Mouse (Mus musculus) MEL (cell line): ENCODE data around the gene Mospd3. TPM values are rescaled to one million over a fixed set of nuclear protein-coding genes. Genes with fewer than 3 reads are reported as not detected.
A peak's percentile ranks its signal among the peaks of the same experiment; 100 is the strongest.

Experiments
- DNase-seq: peaks from one replicate; pipeline ENCODE4 v3.0.0; 2011; ENCODE audit warnings: low read depth, low spot score
- H3K27ac ChIP-seq: 2 replicates; pipeline ENCODE4 v1.5.1; 2012; ENCODE audit warnings: low read depth, mild to moderate bottlenecking, control low read depth, low read length, moderate library complexity; ENCODE audit not compliant: control insufficient read depth
- H3K27me3 ChIP-seq, 2 experiments: fragments of 150-350 bp in 1 of 2; sonication (generic) in 1 of 2; 2 replicates each; pipeline ENCODE4 v1.6.1; 2012; ENCODE audit warnings: low read length in 2 of 2, mild to moderate bottlenecking in 2 of 2, improper control_type of control experiment in 1 of 2, moderate library complexity in 1 of 2; ENCODE audit not compliant: insufficient read depth in 2 of 2, control insufficient read depth in 1 of 2
- H3K36me3 ChIP-seq, 2 experiments: 2 replicates each; pipeline ENCODE4 v1.6.1; 2012 to 2014; ENCODE audit warnings: low read length in 2 of 2, improper control_type of control experiment in 1 of 2, inconsistent platforms in 1 of 2, mild to moderate bottlenecking in 1 of 2; ENCODE audit not compliant: insufficient read depth in 2 of 2, control insufficient read depth in 1 of 2
- H3K4me1 ChIP-seq, 2 experiments: fragments of 150-350 bp in 1 of 2; sonication (generic) in 1 of 2; 2 replicates each; pipeline ENCODE4 v1.6.1; 2012; ENCODE audit warnings: low read length in 2 of 2, improper control_type of control experiment in 1 of 2, mild to moderate bottlenecking in 1 of 2; ENCODE audit not compliant: insufficient read depth in 2 of 2, control insufficient read depth in 1 of 2
- H3K4me3 ChIP-seq, 2 experiments: fragments of 150-350 bp in 1 of 2; sonication (generic) in 1 of 2; 2 replicates each; pipeline ENCODE4 v1.5.1; 2012; ENCODE audit warnings: low read depth in 2 of 2, low read length in 2 of 2, mild to moderate bottlenecking in 2 of 2, moderate library complexity in 2 of 2, control low read depth in 1 of 2, improper control_type of control experiment in 1 of 2; ENCODE audit not compliant: control insufficient read depth in 1 of 2, insufficient read depth in 1 of 2
- H3K79me2 ChIP-seq: 2 replicates; pipeline ENCODE4 v1.6.1; 2012; ENCODE audit warnings: mild to moderate bottlenecking, low read length, moderate library complexity; ENCODE audit not compliant: control insufficient read depth, poor library complexity, insufficient read depth
- H3K9ac ChIP-seq: 2 replicates; pipeline ENCODE4 v1.6.1; 2012; ENCODE audit warnings: low read depth, mild to moderate bottlenecking, control low read depth, low read length, moderate library complexity; ENCODE audit not compliant: control insufficient read depth, poor library complexity, severe bottlenecking
- H3K9me3 ChIP-seq: fragments of 150-350 bp; sonication (generic); replicated peaks from 2 replicates; pipeline ENCODE4 v1.6.1; 2012; ENCODE audit warnings: mild to moderate bottlenecking, low read length, improper control_type of control experiment, moderate library complexity; ENCODE audit not compliant: insufficient read depth
- BHLHE40 ChIP-seq: IDR thresholded peaks from 2 replicates; pipeline ENCODE4 v1.6.1; 2012; ENCODE audit warnings: low read depth, mild to moderate bottlenecking, inconsistent platforms, low read length, improper control_type of control experiment, borderline replicate concordance
- CHD1 ChIP-seq: IDR thresholded peaks from 2 replicates; pipeline ENCODE4 v1.6.1; 2012; ENCODE audit warnings: low read depth, mild to moderate bottlenecking, inconsistent platforms, low read length, improper control_type of control experiment
- E2F4 ChIP-seq: IDR thresholded peaks from 2 replicates; pipeline ENCODE4 v1.6.1; 2011; ENCODE audit warnings: low read depth, low read length, improper control_type of control experiment, borderline replicate concordance
- ELF1 ChIP-seq: IDR thresholded peaks from 2 replicates; pipeline ENCODE4 v1.6.1; 2014; ENCODE audit warnings: low read depth, mild to moderate bottlenecking, inconsistent platforms, low read length, improper control_type of control experiment, moderate library complexity
- EP300 ChIP-seq, 2 experiments: IDR thresholded peaks; 2 replicates each; pipeline ENCODE4 v1.6.1; 2011; ENCODE audit warnings: improper control_type of control experiment in 2 of 2, low read length in 2 of 2, low read depth in 1 of 2, mild to moderate bottlenecking in 1 of 2
- ETS1 ChIP-seq: IDR thresholded peaks from 2 replicates; pipeline ENCODE4 v1.6.1; 2012; ENCODE audit warnings: low read depth, mild to moderate bottlenecking, inconsistent platforms, low read length, improper control_type of control experiment, moderate library complexity
- GABPA ChIP-seq: IDR thresholded peaks from 2 replicates; pipeline ENCODE4 v1.6.1; 2012; ENCODE audit warnings: low read depth, mild to moderate bottlenecking, inconsistent platforms, low read length, improper control_type of control experiment, moderate library complexity
- JUND ChIP-seq: IDR thresholded peaks from 2 replicates; pipeline ENCODE4 v1.6.1; 2011; ENCODE audit warnings: low read depth, mild to moderate bottlenecking, improper control_type of control experiment, low read length
- KAT2A ChIP-seq: conservative IDR thresholded peaks from 2 replicates; pipeline ENCODE4 v1.6.1; 2012; ENCODE audit warnings: low read depth, low read length, improper control_type of control experiment, inconsistent platforms
- MAFK ChIP-seq: IDR thresholded peaks from 2 replicates; pipeline ENCODE4 v1.6.1; 2011; ENCODE audit warnings: low read depth, mild to moderate bottlenecking, low read length, improper control_type of control experiment, borderline replicate concordance
- MAX ChIP-seq: IDR thresholded peaks from 2 replicates; pipeline ENCODE4 v1.6.1; 2011; ENCODE audit warnings: low read length, improper control_type of control experiment
- MAZ ChIP-seq: IDR thresholded peaks from 2 replicates; pipeline ENCODE4 v1.6.1; 2012; ENCODE audit warnings: low read depth, mild to moderate bottlenecking, inconsistent platforms, low read length, improper control_type of control experiment
- MEF2A ChIP-seq: IDR thresholded peaks from 2 replicates; pipeline ENCODE4 v1.6.1; 2014; ENCODE audit warnings: low read depth, mild to moderate bottlenecking, inconsistent platforms, low read length, improper control_type of control experiment; ENCODE audit not compliant: poor library complexity, insufficient replicate concordance, severe bottlenecking; ENCODE audit errors: extremely low read depth
- MXI1 ChIP-seq: IDR thresholded peaks from 2 replicates; pipeline ENCODE4 v1.6.1; 2011; ENCODE audit warnings: mild to moderate bottlenecking, low read depth, low read length, improper control_type of control experiment
- MYB ChIP-seq: IDR thresholded peaks from 2 replicates; pipeline ENCODE4 v1.6.1; 2011; ENCODE audit warnings: mild to moderate bottlenecking, low read depth, low read length, improper control_type of control experiment
- MYC ChIP-seq: IDR thresholded peaks from 2 replicates; pipeline ENCODE4 v1.6.1; 2011; ENCODE audit warnings: low read depth, mild to moderate bottlenecking, low read length, improper control_type of control experiment, moderate library complexity
- NELFE ChIP-seq: IDR thresholded peaks from 2 replicates; pipeline ENCODE4 v1.6.1; 2011; ENCODE audit warnings: low read depth, low read length, improper control_type of control experiment
- NRF1 ChIP-seq: IDR thresholded peaks from 2 replicates; pipeline ENCODE4 v1.6.1; 2014; ENCODE audit warnings: low read depth, mild to moderate bottlenecking, inconsistent platforms, low read length, improper control_type of control experiment, moderate library complexity; ENCODE audit not compliant: poor library complexity, insufficient read depth, severe bottlenecking
- POLR2A ChIP-seq, 2 experiments: IDR thresholded peaks; 2 replicates each; pipeline ENCODE4 v1.6.1; 2011 to 2012; ENCODE audit warnings: low read length in 2 of 2, mild to moderate bottlenecking in 2 of 2, control low read depth in 1 of 2, improper control_type of control experiment in 1 of 2, low read depth in 1 of 2, moderate library complexity in 1 of 2; ENCODE audit not compliant: control insufficient read depth in 1 of 2, insufficient read depth in 1 of 2, poor library complexity in 1 of 2
- POLR2AphosphoS2 ChIP-seq: IDR thresholded peaks from 2 replicates; pipeline ENCODE4 v1.6.1; 2011; ENCODE audit warnings: low read length, improper control_type of control experiment
- POLR2AphosphoS5 ChIP-seq: IDR thresholded peaks from 2 replicates; pipeline ENCODE4 v1.6.1; 2012; ENCODE audit warnings: low read depth, borderline replicate concordance, mild to moderate bottlenecking, inconsistent platforms, low read length, moderate library complexity, mixed read lengths
- RCOR1 ChIP-seq: IDR thresholded peaks from 2 replicates; pipeline ENCODE4 v1.6.1; 2012; ENCODE audit warnings: low read depth, mild to moderate bottlenecking, inconsistent platforms, low read length, improper control_type of control experiment
- SMC3 ChIP-seq: IDR thresholded peaks from 2 replicates; pipeline ENCODE4 v1.6.1; 2011; ENCODE audit warnings: low read depth, low read length, improper control_type of control experiment
- TAL1 ChIP-seq: IDR thresholded peaks from 2 replicates; pipeline ENCODE4 v1.6.1; 2012; ENCODE audit warnings: mild to moderate bottlenecking, inconsistent platforms, low read length, moderate library complexity, mixed read lengths
- TBP ChIP-seq: IDR thresholded peaks from 2 replicates; pipeline ENCODE4 v1.8.0; 2011; ENCODE audit warnings: low read depth, low read length, improper control_type of control experiment
- TCF12 ChIP-seq: IDR thresholded peaks from 2 replicates; pipeline ENCODE4 v1.6.1; 2014; ENCODE audit warnings: low read depth, mild to moderate bottlenecking, inconsistent platforms, low read length, improper control_type of control experiment, moderate library complexity
- UBTF ChIP-seq: IDR thresholded peaks from 2 replicates; pipeline ENCODE4 v1.6.1; 2012; ENCODE audit warnings: low read depth, mild to moderate bottlenecking, inconsistent platforms, low read length, improper control_type of control experiment, moderate library complexity, borderline replicate concordance; ENCODE audit not compliant: insufficient read depth
- USF2 ChIP-seq, 2 experiments: IDR thresholded peaks; 2 replicates each; pipeline ENCODE4 v1.6.1; 2011 to 2012; ENCODE audit warnings: improper control_type of control experiment in 2 of 2, low read length in 2 of 2, borderline replicate concordance in 1 of 2, inconsistent platforms in 1 of 2, low read depth in 1 of 2, mild to moderate bottlenecking in 1 of 2; ENCODE audit not compliant: insufficient read depth in 1 of 2
- ZC3H11A ChIP-seq: IDR thresholded peaks from 2 replicates; pipeline ENCODE4 v1.6.1; 2012; ENCODE audit warnings: low read depth, mild to moderate bottlenecking, inconsistent platforms, low read length, improper control_type of control experiment
- ZKSCAN1 ChIP-seq: IDR thresholded peaks from 2 replicates; pipeline ENCODE4 v1.6.1; 2012; ENCODE audit warnings: low read depth, mild to moderate bottlenecking, inconsistent platforms, low read length, improper control_type of control experiment, moderate library complexity
- ZMIZ1 ChIP-seq: IDR thresholded peaks from 2 replicates; pipeline ENCODE4 v1.6.1; 2012; ENCODE audit warnings: low read depth, mild to moderate bottlenecking, inconsistent platforms, low read length, improper control_type of control experiment, moderate library complexity
- polyA plus RNA-seq, 2 experiments: library from polyadenylated mRNA; stranded (reverse) in 1 of 2; unstranded in 1 of 2; fragments of >175 nt in 1 of 2; fragments of >200 nt in 1 of 2; gene quantifications; 2 replicates each; pipeline versions ENCODE4 v1.2.1 to v1.2.4; 2012; ENCODE audit warnings: low replicate concordance in 2 of 2, low read depth in 1 of 2; ENCODE audit not compliant: insufficient read length in 2 of 2, insufficient read depth in 1 of 2, missing spikeins in 1 of 2
- total RNA-seq: library from RNA; depleted of rRNA; stranded (reverse); fragments of 300-350 nt; gene quantifications from 2 replicates; pipeline ENCODE4 v1.2.3, GENCODE M21; 2012

Mospd3 gene
- total and polyA plus RNA-seq, 3 experiments, result 12.4 to 144 TPM; not detected in 1

DNA sequence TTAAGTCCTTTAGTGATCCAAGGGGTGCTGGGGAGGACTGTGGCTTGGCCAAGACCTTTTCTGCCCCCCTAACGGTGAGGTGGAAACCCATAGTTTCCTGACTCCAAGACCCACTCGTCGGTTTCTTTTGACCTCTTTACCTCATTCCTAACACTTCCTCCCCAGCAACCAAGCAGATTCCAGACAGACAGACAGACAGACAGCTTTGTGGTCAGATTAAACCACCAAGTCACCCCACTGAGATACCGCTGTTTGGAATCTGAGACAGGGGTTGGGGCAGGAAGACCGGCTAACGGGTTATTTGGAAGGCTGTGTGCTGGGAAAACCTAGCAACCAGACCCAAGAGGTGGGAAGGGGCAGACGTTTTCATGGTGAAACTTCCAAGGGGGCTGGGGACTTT is 30.7 kb downstream of the Mospd3 start:
- no peak for TF ChIP-seq NRF1
- no peak for TF ChIP-seq TBP
- TF ChIP-seq TAL1, result no peak
- TF ChIP-seq KAT2A, result no peak
- TF ChIP-seq EP300 (IDR thresholded peaks at IDR 0.05; ENCODE audit: low read depth in 1 of 2, low read length in 2 of 2), result peak; percentile 24 to 67; a peak in 3 of 4 replicates
- TF ChIP-seq POLR2AphosphoS2, result no peak
- TF ChIP-seq ZMIZ1, result no peak
- peak; percentile 50 for TF ChIP-seq ETS1
- no peak for TF ChIP-seq CHD1
- TF ChIP-seq MAX, result no peak
- TF ChIP-seq MAFK, result peak; percentile 16; the same call in 1 of the 2 replicates
- no peak for TF ChIP-seq NELFE
- TF ChIP-seq JUND, result no peak
- TF ChIP-seq UBTF, result no peak
- no peak for TF ChIP-seq GABPA
- TF ChIP-seq E2F4, result no peak
- no peak; the same call in 1 of the 2 replicates for TF ChIP-seq TCF12
- TF ChIP-seq USF2 (IDR thresholded peaks at IDR 0.05; ENCODE audit: borderline replicate concordance in 1 of 2, insufficient read depth in 1 of 2, low read depth in 1 of 2, low read length in 2 of 2), result no peak
- peak; percentile 89; the same call in 1 of the 2 replicates for TF ChIP-seq RCOR1
- TF ChIP-seq BHLHE40, result peak; percentile 95
- 0 out of 4 replicates have a peak, but pooled peaks of 1 of the 2 experiments have one; percentile 7 for TF ChIP-seq POLR2A (IDR thresholded peaks at IDR 0.05; ENCODE audit: control insufficient read depth in 1 of 2, insufficient read depth in 1 of 2, low read depth in 1 of 2, low read length in 2 of 2, poor library complexity in 1 of 2)
- TF ChIP-seq MAZ, result no peak
- TF ChIP-seq ELF1, result 0 out of 2 replicates have a peak, but pooled peaks have one; percentile 25
- no peak for TF ChIP-seq ZC3H11A
- no peak for TF ChIP-seq SMC3
- TF ChIP-seq MEF2A, result no peak
- no peak for TF ChIP-seq ZKSCAN1
- TF ChIP-seq MYC, result no peak
- TF ChIP-seq MXI1, result no peak
- TF ChIP-seq MYB, result 0 out of 2 replicates have a peak, but pooled peaks have one; percentile 16
- TF ChIP-seq POLR2AphosphoS5, result no peak
- H3K79me2 ChIP-seq, result peaks cover 27% of the 10 kb centered on the region
- peak overlapping the region; percentile 94 for H3K27ac ChIP-seq
- no peaks in the 10 kb centered on the region for H3K27me3 ChIP-seq
- H3K9me3 ChIP-seq, result no peaks in the 10 kb centered on the region
- H3K4me3 ChIP-seq, result peak overlapping the region; percentile 57 to 78
- H3K36me3 ChIP-seq, result peaks cover 3 to 13% of the 10 kb centered on the region in 2 experiments
- peaks cover 0 to 25% of the 10 kb centered on the region in 2 experiments; a peak in 2 of 4 replicates for H3K4me1 ChIP-seq
- peak overlapping the region; percentile 68 for H3K9ac ChIP-seq
- DNase-seq, result peak; percentile 79
